Mouse (Mus musculus) WW6 (cell line): ENCODE results near the gene Cdk15.

Experiments
- DNase-seq: peaks from one replicate; pipeline ENCODE4 v3.0.0-alpha.2; 2013; ENCODE audit warnings: low read depth, low spot score

Cdk15 gene

DNA sequence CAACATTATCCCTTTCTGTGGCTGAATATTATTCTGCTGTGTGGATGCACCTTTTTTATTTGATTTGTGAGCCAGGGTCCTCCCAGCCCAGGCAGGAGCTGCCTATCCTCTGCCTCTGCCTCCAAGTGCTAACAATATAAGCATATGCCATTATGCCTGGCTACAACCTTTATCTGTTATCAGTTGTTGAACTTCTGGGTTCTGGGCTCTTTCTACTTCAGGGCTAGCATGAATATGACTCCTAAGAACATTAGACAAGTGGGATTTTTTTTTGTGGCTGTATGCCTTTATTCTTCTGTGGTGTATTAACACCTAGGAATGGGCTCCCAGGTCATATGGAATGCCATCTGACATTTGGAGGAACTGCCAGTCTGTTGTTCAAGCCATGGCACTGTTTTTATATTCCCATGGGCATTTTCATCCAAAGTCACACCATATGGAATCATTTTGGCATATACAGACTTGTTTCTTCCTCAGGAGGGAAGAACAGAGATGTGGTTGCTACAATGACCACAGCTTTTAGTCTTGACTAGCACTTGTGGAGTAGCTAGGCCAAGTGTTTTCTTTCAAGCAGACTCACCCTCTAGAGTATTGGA is 113.7 kb downstream of the Cdk15 start:
- no peak for DNase-seq

DNA sequence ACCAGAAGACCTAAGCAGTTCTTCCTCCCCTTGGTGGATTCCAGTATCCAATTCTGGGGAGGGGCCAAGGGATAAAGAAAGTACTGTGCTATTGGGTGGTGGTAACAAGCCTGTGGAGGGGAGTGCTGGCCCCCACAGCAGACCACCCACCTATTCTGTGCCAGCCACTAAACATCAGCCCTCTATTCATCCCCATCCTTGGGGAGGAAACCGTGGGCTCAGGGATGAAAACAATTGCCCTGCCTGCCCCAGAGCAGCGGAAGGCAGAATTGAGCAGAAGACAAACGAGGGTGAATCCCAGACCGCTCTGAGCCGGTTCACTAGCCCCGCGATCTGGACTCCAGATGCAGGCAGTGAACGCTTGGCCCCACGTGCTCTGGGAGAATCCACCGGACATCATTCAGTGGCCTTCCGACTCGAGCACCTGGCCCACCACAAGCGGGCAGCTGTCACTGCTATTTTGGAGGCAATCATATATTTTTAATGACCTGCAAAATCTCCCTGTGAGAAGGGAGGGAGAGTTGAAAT is 119.4 kb downstream of the Cdk15 start:
- DNase-seq: peak; percentile 47

DNA sequence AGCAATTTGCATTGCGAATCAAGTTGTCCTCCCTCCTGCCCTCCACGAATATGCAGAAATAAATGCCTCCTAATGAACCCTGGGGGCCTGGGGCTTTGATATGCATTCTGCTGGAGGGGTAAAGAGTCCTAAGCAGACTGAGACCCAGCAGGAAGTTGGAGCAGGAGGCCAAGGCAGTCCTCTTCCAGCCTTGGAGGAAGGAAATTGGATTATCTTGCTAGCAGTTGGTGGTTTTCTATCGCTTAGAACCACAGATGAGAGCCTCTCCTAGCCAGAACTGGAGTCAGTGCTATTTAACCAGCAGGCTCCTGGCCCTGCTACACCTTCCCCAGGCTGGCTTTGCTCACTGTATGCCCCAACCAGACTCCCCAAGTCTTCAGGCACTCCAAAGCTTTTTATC is 119.9 kb downstream of the Cdk15 start:
- DNase-seq: peak; percentile 49

DNA sequence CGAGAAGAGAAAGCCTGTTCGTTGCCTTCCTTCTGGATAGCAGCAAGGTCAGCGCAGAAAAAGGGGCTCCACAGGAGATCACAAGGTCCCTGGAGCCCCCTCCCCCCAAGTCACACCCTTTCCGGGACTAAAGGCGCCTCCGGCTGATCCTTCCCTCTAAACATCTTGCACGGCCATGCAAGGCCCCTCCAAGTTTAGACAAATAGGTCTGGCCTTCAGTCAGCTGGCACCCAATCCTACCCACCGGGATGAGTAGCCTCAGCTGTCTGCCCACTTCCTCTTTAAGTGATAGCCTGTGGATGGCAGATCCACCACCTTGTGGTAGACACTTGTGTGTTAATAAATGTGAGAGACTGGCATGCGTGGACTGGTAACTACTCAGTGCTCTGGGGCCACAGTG is 120.6 kb downstream of the Cdk15 start:
- DNase-seq: no peak

DNA sequence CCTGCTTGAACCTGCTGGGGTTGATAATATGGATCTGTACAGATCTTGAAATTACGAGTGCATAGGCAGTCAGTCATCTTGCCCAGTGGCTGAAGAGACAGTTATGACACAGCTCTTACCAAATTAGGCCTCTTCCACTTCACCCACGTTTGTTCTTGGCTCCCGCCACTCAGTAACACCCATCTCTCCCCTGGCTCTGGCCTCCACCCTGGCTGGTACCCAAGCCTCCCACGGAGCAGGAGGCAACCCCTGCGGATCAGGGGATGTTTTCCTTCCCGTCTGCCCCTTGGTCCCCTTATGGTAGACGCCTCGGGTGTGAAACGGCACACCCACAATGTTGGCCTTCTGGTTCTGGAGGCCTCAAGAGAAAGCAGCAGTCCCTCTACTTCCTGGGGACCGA is 124.2 kb downstream of the Cdk15 start:
- no peak for DNase-seq

DNA sequence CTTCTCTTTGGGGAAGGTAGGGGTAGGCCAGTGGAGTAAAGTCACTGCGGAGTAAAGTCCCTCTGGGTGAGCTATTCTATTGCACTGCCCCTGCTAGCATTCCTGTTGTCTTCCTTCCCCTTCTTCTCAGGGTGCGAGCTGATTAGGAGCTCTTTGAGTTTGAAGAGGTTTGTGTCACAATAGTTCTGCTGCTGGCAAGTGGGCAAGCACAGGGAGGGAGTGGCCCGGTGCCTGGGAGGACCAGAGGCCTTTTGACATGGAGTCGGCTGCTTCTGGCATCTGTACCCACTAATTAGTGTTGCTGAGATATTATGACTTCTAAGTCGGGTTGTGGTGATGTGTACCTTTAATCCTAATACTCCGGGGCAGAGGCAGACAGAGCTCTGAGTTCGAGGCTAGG is 124.8 kb downstream of the Cdk15 start:
- DNase-seq: no peak

DNA sequence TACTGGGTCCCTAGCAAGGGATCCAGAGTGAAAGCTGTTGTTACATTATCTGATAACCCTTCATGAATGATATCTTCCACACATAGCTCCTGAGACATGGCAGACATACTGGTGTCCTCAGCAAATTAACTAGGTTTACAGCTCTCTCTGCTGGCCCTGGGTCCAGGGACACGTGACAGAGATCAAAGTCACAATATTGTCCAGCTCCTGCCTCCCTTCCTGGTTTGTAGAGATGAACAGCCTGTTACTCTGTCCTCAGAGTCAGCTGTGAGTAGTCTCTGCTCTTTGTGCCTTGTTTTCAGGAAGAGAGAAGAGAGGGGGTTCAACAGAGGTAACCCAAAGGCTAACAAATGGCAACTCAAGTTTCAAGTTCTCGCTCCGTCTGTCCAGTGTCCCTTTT is 125.8 kb downstream of the Cdk15 start:
- DNase-seq: no peak

DNA sequence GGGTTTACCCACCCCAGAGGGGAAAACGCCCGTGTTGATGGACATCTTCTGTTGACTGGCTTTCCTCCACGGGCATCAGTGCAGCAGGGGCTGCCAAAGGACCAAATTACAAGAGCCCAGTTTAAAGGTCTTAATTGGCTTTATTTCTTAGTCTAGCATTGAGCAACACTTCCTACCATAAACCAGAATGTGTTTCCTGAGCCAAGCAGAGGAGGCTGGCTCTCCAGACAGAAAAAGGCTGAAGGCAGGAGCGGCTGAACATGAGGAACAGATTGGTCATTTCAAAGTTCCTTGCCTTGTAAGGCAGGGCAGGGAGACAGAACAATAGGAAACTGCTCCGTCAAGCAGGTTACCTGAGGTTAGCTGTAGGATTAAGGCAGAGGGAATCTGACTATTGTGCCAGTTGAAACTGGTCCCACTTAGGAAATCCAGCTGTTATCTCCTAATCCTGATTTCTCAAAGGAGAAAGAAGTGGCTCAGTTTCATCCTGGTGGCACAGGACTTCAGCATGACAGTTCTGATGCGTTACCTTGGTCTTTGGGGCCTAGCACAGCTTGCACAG is 126.4 kb downstream of the Cdk15 start:
- no peak for DNase-seq

DNA sequence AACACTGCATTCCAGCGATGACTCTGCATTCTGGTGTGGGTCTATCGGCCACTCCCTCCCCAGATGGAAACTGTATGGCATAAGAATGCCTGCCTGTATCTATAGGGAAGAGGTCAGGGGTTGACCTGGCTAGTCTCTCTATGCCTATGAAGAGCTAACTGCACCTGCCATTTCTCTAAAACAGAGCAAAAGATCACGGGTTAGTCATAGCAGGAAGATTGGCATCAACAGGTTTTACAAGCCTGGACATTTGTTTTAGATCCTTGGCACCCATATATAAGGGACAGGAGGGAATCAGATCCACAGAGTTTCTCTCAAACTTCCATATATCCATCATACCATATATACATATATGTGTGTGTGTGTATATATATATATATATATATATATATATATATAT is 127.7 kb downstream of the Cdk15 start:
- DNase-seq: no peak

DNA sequence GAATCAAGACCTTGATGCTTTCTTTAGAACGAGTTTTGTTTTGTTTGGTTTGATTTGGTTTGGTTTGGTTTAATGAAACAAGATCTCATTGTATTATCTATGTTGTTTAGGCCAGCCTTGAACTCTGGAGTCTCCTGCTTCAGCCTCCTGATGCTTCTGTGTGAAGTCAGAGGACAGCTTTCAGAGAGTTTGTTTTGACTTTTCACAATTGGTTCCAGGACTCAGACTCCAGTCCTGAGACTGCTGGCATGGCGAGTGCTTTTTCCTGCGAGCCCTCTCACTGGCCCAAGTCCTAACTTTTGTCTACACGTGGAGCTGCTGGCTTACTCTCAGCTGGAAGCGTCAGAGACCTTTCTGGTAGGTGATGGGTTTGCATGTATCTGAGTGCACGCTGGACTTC is 128.9 kb downstream of the Cdk15 start:
- DNase-seq: no peak

DNA sequence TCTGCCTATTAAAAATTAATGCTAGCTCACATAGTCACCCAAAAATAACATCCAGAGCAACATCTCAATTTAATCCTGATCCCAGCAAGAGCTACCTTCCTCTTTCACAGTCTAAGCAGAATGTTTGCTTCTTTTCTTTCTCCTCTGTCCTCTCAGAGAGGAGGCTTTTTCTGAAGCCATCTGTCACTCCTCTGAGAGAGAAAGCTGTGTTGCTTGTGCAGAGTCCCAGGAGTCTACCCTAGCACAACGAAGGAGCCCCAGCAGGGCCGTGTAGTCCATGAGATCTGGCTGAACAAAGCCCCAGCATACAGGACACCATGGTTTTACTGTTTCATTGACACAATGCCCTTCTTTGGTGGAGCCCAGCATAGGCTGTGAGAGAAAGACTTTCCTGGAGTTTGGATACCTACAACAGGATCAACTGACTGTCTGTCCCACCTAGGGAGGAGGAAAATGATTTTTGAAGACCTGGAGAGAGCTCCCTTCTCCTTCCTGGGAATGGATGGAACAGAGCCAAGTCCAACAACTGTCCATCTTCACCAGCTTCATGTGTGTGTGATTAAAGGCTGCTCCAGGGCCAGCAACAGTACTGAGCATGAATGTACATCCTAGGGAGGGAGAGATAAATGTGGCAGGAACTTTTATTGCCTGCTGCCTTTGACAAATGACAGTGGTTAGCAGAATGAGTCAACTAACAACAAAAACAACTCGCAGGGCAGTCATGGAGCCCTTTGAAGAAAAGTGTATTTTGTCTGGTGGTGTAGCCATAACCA is 131.0 kb downstream of the Cdk15 start:
- DNase-seq: no peak

DNA sequence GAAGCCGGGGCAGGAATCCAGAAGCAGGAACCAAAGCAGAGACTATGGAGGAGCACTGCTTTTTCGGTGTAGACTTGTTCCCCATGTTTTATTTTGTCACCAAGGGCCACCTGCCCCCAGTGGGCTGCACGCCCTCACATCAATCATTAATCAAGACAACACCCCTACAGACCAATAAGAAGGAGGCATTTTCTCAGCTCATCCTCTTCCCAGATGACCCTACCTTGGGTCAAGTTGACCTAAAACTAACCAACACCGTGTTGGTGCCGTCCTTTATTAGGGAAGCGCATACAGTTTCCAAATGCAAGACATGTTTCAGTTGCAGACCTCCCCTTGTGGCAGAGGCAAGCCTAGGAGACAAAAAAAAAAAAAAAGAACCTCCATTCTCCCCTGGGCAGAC is 132.5 kb downstream of the Cdk15 start:
- DNase-seq: no peak

DNA sequence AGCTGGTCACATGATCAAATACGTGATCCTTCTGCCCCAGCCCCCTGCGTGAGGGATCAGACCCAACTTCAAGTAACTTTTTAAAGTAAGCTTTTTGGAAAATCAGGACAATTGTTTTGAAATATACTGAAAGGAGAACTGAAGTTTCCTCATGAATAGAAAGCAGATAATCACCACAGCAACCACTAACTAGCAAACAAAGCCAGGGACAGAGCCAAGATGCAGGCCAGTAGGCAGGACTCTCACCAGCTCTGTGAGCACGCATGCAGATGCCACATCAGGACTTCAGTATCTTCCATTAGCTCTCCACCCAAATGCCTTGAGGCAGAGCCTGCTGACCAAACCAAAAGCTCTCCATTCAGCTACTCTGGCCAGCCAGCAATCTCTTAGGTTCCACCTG is 135.0 kb downstream of the Cdk15 start:
- DNase-seq: no peak

DNA sequence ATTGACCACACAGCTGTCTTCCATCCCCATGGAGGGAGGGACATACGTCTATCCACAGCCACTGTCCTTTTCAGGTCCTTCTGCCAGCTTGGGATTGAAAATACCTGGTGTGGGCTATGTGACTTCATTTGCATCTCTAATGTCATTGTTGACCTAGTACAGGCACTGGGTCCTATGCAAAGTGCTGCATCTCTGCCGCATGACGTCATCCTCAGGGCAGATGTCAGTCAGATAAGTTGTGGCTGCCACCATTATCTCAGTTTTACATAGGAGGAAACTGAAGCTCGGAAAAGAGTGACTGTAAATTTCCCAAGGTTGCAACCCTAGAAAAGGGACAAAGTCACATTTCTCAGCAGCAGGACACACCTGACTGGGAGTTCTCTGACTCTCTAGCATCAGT is 137.4 kb downstream of the Cdk15 start:
- DNase-seq: no peak

DNA sequence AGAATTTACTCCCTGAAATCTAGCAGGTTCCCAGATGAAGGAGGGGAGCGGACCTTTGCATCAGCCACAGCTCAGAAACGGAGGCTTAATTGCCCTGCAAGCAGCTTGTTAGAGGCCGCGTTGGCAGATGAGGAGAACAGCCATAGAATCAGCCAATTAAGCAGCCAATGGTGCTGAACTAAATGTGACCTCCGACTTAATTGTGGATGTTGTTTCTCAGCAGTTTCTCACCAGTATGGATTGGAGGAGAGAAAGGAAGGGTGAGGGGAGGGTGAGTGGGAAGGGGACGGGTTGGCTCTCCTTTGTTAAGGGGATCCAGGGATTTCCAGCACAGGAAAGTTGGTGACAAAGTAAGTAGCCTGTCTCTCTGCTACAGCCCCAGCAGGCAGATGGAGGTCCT is 137.9 kb downstream of the Cdk15 start:
- DNase-seq: no peak

DNA sequence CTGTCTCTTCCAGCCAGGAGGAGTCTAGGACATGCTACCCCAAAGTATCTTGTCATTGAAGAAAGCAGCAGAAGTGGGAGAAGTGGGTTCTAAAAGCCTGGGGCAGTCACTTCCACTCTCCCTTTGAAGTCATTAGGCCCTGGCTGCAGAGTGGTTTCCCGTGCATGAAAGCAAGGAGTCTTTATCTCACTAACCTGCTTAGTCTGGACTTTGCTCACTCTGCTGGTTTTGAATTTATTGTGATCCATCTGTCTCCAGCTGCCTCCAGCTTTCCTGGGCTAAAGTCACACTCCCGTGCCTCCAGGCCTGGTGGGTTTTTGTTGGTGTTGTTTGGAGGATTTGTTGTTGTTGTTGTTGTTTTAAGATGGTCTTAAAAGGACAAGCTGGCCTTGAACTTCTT is 139.3 kb downstream of the Cdk15 start:
- no peak for DNase-seq

DNA sequence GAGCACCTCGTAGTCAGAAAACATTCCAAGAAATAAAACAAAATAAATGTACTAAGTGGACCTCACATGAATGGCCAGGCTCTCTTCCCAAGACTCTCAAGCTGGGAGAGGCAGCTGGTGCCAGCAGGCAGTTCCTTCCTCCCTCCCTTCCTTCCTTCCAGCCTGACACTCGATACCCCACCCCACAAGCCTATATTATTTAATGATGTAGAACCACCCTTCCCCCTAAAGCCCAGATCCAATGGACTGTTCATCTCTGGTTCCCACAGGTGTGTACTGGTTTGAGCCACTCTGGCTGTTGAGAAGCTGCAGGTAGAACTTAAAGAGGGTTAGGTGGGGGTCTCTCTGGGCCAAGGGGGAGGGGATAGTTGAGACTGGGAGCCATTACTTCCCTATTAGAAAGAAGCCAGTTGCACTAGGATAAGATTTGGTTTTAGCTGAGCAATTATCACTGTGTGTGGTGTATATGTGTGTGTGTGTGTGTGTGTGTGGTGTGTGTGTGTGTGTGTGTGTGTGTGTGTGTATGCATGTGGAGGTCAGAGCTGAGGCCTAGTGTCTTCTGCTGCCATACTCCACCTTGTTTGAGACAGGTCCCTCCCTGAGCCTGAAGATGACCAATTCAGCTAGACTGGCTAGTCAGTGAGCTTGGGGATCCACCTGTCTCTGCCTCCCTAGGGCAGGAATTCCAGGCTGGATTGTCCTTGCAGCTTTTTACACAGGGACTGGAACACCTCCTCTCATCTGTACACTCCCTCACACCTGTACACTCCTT is 143.0 kb downstream of the Cdk15 start:
- no peak for DNase-seq

DNA sequence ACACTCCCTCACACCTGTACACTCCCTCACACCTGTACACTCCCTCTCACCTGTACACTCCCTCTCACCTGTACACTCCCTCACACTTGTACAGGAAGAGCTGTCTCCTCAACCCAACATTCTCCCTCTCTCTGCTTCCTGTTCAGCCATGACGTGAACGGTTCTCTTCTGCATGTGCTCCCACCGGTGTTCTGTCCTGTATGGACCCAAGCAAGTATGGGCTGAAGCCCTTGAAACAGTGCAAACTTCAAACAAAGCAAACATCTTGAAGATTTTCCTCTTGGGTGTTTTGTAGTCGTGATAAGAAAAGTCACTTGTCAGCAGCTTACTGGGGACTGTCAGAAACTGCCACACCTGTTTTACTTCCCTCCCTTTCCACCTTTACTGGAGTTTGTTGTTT is 144.5 kb downstream of the Cdk15 start:
- no peak for DNase-seq
